ENCODE assay signal across 9 mouse cellular contexts in genomic region chr19:6856281-6857002, GRCm38 (mm10). TPM values are rescaled to one million over a fixed set of nuclear protein-coding genes. Genes with fewer than 3 reads are reported as not detected.
DNase-seq lines count a peak whose midpoint lies in the region; ATAC-seq lines count a peak whose summit lies in the region.
"Had no signal": no experiment of that assay in that cellular context is flagged by ENCODE, and none has a peak within 500 bp of the region (broad histone marks: within the 10 kb centered on the region; RNA-seq: fewer than 3 reads in every experiment).

No protein-coding gene starts in this region.

- H3K27me3 ChIP-seq in hindbrain, embryonic 11.5 days (ENCODE audit: control insufficient read depth, insufficient read depth, low read length) = peaks cover 9% of the 10 kb centered on the region
- peaks cover 17% of the 10 kb centered on the region for H3K27me3 ChIP-seq in limb, embryonic 11.5 days (ENCODE audit: control insufficient read depth, insufficient read depth, low read length)
- peaks cover 5% of the 10 kb centered on the region; the same call in 1 of the 2 replicates for H3K27me3 ChIP-seq in midbrain, embryonic 16.5 days (ENCODE audit: control insufficient read depth, insufficient read depth, low read depth, low read length)

- H3K36me3 ChIP-seq in hindbrain, embryonic 11.5 days (ENCODE audit: control insufficient read depth, insufficient read depth, low read length) = no peaks in the 10 kb centered on the region
- no peaks in the 10 kb centered on the region for H3K36me3 ChIP-seq in limb, embryonic 11.5 days (ENCODE audit: control insufficient read depth, insufficient read depth, low read length)
- no peaks in the 10 kb centered on the region for H3K36me3 ChIP-seq in midbrain, embryonic 16.5 days (ENCODE audit: control insufficient read depth, insufficient read depth, low read length)

- no peak overlapping the region for H3K4me3 ChIP-seq in hindbrain, embryonic 11.5 days (ENCODE audit: low read depth, low read length)
- H3K4me3 ChIP-seq in limb, embryonic 11.5 days (ENCODE audit: low read depth, low read length) = no peak overlapping the region
- H3K4me3 ChIP-seq in midbrain, embryonic 16.5 days (ENCODE audit: low read depth, low read length) = no peak overlapping the region
- H3K4me3 ChIP-seq: myocyte had no signal

- peak; percentile 39 for DNase-seq in adrenal gland, adult 2 months
- no peak for DNase-seq in adrenal gland, postnatal 4 days (ENCODE audit: low spot score in 2 of 2)
- peak; percentile 5 for DNase-seq in urinary bladder, postnatal 10 days (ENCODE audit: low spot score)
- DNase-seq in urinary bladder, postnatal 4 days (ENCODE audit: low spot score in 2 of 2) = no peak
- peak; percentile 46 for DNase-seq in hindbrain, embryonic 11.5 days (ENCODE audit: low spot score)
- DNase-seq in limb, embryonic 11.5 days (ENCODE audit: low spot score) = peak; percentile 52

- H3K9ac ChIP-seq in hindbrain, embryonic 11.5 days (ENCODE audit: low read depth, low read length) = no peak overlapping the region
- no peak overlapping the region for H3K9ac ChIP-seq in limb, embryonic 11.5 days (ENCODE audit: low read length)
- H3K9ac ChIP-seq in midbrain, embryonic 16.5 days (ENCODE audit: low read depth, low read length) = no peak overlapping the region

- H3K4me2 ChIP-seq in hindbrain, embryonic 11.5 days (replicated peaks; ENCODE audit: low read depth, low read length) = no peak overlapping the region
- no peak overlapping the region for H3K4me2 ChIP-seq in limb, embryonic 11.5 days (ENCODE audit: low read depth, severe bottlenecking)
- H3K4me2 ChIP-seq in midbrain, embryonic 16.5 days (ENCODE audit: low read length) = no peak overlapping the region

- peaks cover 10% of the 10 kb centered on the region for H3K4me1 ChIP-seq in hindbrain, embryonic 11.5 days (replicated peaks; ENCODE audit: control insufficient read depth, insufficient read depth, low read length)
- H3K4me1 ChIP-seq in limb, embryonic 11.5 days (ENCODE audit: control insufficient read depth, insufficient read depth, low read length) = peaks cover 3% of the 10 kb centered on the region; the same call in 1 of the 2 replicates
- H3K4me1 ChIP-seq in midbrain, embryonic 16.5 days (ENCODE audit: control insufficient read depth, insufficient read depth, low read length) = peaks cover 9% of the 10 kb centered on the region

- H3K9me3 ChIP-seq in hindbrain, embryonic 11.5 days (ENCODE audit: control insufficient read depth, low read length) = no peaks in the 10 kb centered on the region
- H3K9me3 ChIP-seq in limb, embryonic 11.5 days (ENCODE audit: control insufficient read depth, low read length) = no peaks in the 10 kb centered on the region
- H3K9me3 ChIP-seq in midbrain, embryonic 16.5 days (replicated peaks; ENCODE audit: control insufficient read depth, low read length, poor library complexity, severe bottlenecking) = no peaks in the 10 kb centered on the region

- no peak for ATAC-seq in hindbrain, embryonic 11.5 days (ENCODE audit: low FRiP score)
- ATAC-seq in limb, embryonic 11.5 days (ENCODE audit: insufficient number of reproducible peaks, low FRiP score, low TSS enrichment, low read depth) = no peak
- ATAC-seq in midbrain, embryonic 16.5 days = 0 out of 2 replicates have a peak, but pooled peaks have one; percentile 55
- ATAC-seq in inflammation-experienced regulatory T-cells, adult 6 months = no peak

- WGBS in hindbrain, embryonic 11.5 days = 48% methylated on average over 12 of the region's 12 CpGs
- WGBS in limb, embryonic 11.5 days = 52% methylated on average over 12 of the region's 12 CpGs
- 43% methylated on average over 12 of the region's 12 CpGs for WGBS in midbrain, embryonic 16.5 days

- H3K27ac ChIP-seq in hindbrain, embryonic 11.5 days (ENCODE audit: low read depth, low read length) = no peak overlapping the region
- H3K27ac ChIP-seq in limb, embryonic 11.5 days (replicated peaks; ENCODE audit: low read depth, low read length) = no peak overlapping the region
- peak overlapping the region; percentile 38; the same call in 1 of the 2 replicates for H3K27ac ChIP-seq in midbrain, embryonic 16.5 days (ENCODE audit: low read length)

RNA-seq across cellular contexts. Expression of gene Ccdc88b, which starts 1.6 kb away (rescaled TPM):
- total RNA-seq in adrenal gland, adult 2 months (2021) = 1 to 10 TPM; 1.9 to 2.1 TPM
- 3.2 and 4.3 TPM in 2 replicates for polyA plus RNA-seq in adrenal gland, adult 2 months (2012; rRNA removed)
- total RNA-seq in adrenal gland, postnatal 4 days (2021) = 1 to 10 TPM; 1.5 to 2.0 TPM
- 0.42 and 0.74 TPM in 2 replicates for polyA plus RNA-seq in hindbrain, embryonic 11.5 days (2014; fragmentation: Nextera tagmentation; extraction: Ambion mirVana)
- 0.11 and 0.16 TPM in 2 replicates for polyA plus RNA-seq in limb, embryonic 11.5 days (2014; fragmentation: Nextera tagmentation; extraction: Ambion mirVana)
- polyA plus RNA-seq in midbrain, embryonic 16.5 days (2015; fragmentation: Nextera tagmentation; extraction: Ambion mirVana) = 0.27 and 0.55 TPM in 2 replicates
- polyA plus RNA-seq in inflammation-experienced regulatory T-cells, adult 6 months (2017; shearing (Covaris generic)) = 1 to 10 TPM; 4.4 to 5.8 (median 4.7) TPM

RNA-seq across cellular contexts. Expression of gene Rps6ka4, which starts 16.0 kb away (rescaled TPM):
- 10 to 100 TPM; 18.1 to 32.3 TPM for total RNA-seq in adrenal gland, adult 2 months (2021)
- polyA plus RNA-seq in adrenal gland, adult 2 months (2012; rRNA removed) = 48.2 and 49.8 TPM in 2 replicates
- 10 to 100 TPM; 26.9 to 33.4 TPM for total RNA-seq in adrenal gland, postnatal 4 days (2021)
- 5.2 and 5.8 TPM in 2 replicates for polyA plus RNA-seq in hindbrain, embryonic 11.5 days (2014; fragmentation: Nextera tagmentation; extraction: Ambion mirVana)
- 4.2 and 4.6 TPM in 2 replicates for polyA plus RNA-seq in limb, embryonic 11.5 days (2014; fragmentation: Nextera tagmentation; extraction: Ambion mirVana)
- polyA plus RNA-seq in midbrain, embryonic 16.5 days (2015; fragmentation: Nextera tagmentation; extraction: Ambion mirVana) = 10.1 and 14.6 TPM in 2 replicates
- polyA plus RNA-seq in inflammation-experienced regulatory T-cells, adult 6 months (2017; shearing (Covaris generic)) = 10 to 100 TPM in 1 of 3 experiments, 1 to 10 TPM in 2; 7.4 to 13.5 (median 8.6) TPM

RNA-seq across cellular contexts. Expression of gene Trmt112, which starts 53.1 kb away (rescaled TPM):
- 100 to 1,000 TPM; 103 to 118 TPM for total RNA-seq in adrenal gland, adult 2 months (2021)
- 197 and 206 TPM in 2 replicates for polyA plus RNA-seq in adrenal gland, adult 2 months (2012; rRNA removed)
- 100 to 1,000 TPM in 1 of 2 experiments, 10 to 100 TPM in 1; 98.3 to 101 TPM for total RNA-seq in adrenal gland, postnatal 4 days (2021)
- polyA plus RNA-seq in hindbrain, embryonic 11.5 days (2014; fragmentation: Nextera tagmentation; extraction: Ambion mirVana) = 142 and 147 TPM in 2 replicates
- 173 and 177 TPM in 2 replicates for polyA plus RNA-seq in limb, embryonic 11.5 days (2014; fragmentation: Nextera tagmentation; extraction: Ambion mirVana)
- 95.3 and 107 TPM in 2 replicates for polyA plus RNA-seq in midbrain, embryonic 16.5 days (2015; fragmentation: Nextera tagmentation; extraction: Ambion mirVana)
- 100 to 1,000 TPM; 143 to 219 (median 200) TPM for polyA plus RNA-seq in inflammation-experienced regulatory T-cells, adult 6 months (2017; shearing (Covaris generic))

RNA-seq across cellular contexts. Expression of gene Prdx5, which starts 53.5 kb away (rescaled TPM):
- 100 to 1,000 TPM; 297 to 298 TPM for total RNA-seq in adrenal gland, adult 2 months (2021)
- polyA plus RNA-seq in adrenal gland, adult 2 months (2012; rRNA removed) = 90.2 and 91.2 TPM in 2 replicates
- 100 to 1,000 TPM; 199 to 210 TPM for total RNA-seq in adrenal gland, postnatal 4 days (2021)
- polyA plus RNA-seq in hindbrain, embryonic 11.5 days (2014; fragmentation: Nextera tagmentation; extraction: Ambion mirVana) = 126 and 138 TPM in 2 replicates
- polyA plus RNA-seq in limb, embryonic 11.5 days (2014; fragmentation: Nextera tagmentation; extraction: Ambion mirVana) = 74.7 and 90.5 TPM in 2 replicates
- 353 and 382 TPM in 2 replicates for polyA plus RNA-seq in midbrain, embryonic 16.5 days (2015; fragmentation: Nextera tagmentation; extraction: Ambion mirVana)
- 100 to 1,000 TPM; 209 to 245 (median 241) TPM for polyA plus RNA-seq in inflammation-experienced regulatory T-cells, adult 6 months (2017; shearing (Covaris generic))

Comparison
In these comparisons a context has a peak if more than half of its experiments do, and no peak if none do; other contexts are left out.
1. DNase-seq: peak in adrenal gland, adult 2 months (single experiment), urinary bladder, postnatal 10 days (single experiment), hindbrain, embryonic 11.5 days (single experiment) and limb, embryonic 11.5 days (single experiment); none in adrenal gland, postnatal 4 days (0 of 2) and urinary bladder, postnatal 4 days (0 of 2).